Mouse (Mus musculus): ENCODE results near the gene Eva1c. TPM values are rescaled to one million over a fixed set of nuclear protein-coding genes. Genes with fewer than 3 reads are reported as not detected.

Gene Eva1c
- total and polyA plus RNA-seq, 3 experiments: 0.16 TPM; not detected in 2

- peaks cover 37% of the 10 kb centered on the region for H3K27me3 ChIP-seq (ENCODE audit: insufficient read depth, low read length)
- no peak for DNase-seq (ENCODE audit: low spot score)
- no peaks in the 10 kb centered on the region for H3K4me1 ChIP-seq (ENCODE audit: insufficient read depth, low read depth, low read length)
- H3K9me3 ChIP-seq (replicated peaks): peaks cover 8% of the 10 kb centered on the region
- no peaks in the 10 kb centered on the region for H3K36me3 ChIP-seq (replicated peaks)
- no peak for ATAC-seq (ENCODE audit: extremely low read depth, insufficient number of reproducible peaks, low FRiP score, poor library complexity, severe bottlenecking)
- no peak for TF ChIP-seq GATA1 (IDR thresholded peaks at IDR 0.05; ENCODE audit: borderline replicate concordance, low read length)
- no peak for TF ChIP-seq POLR2AphosphoS5 (IDR thresholded peaks at IDR 0.05; ENCODE audit: insufficient replicate concordance, low read depth, low read length)
- TF ChIP-seq TAL1 (conservative IDR thresholded peaks at IDR 0.05; ENCODE audit: low read depth, low read length): no peak
- TF ChIP-seq GATA2 (IDR thresholded peaks at IDR 0.05; ENCODE audit: borderline replicate concordance, low read depth, low read length): no peak
- TF ChIP-seq CTCF (IDR thresholded peaks at IDR 0.05; ENCODE audit: low read depth, low read length): no peak
- H3K4me3 ChIP-seq (ENCODE audit: low read depth, low read length): no peak overlapping the region
Measured at GRCm38 (mm10) chr16:90827498-90827897, 979 bp downstream of the Eva1c start.

- Histone ChIP-seq H3K36me3 (replicated peaks) (no peaks in the 10 kb centered on the region), H3K9me3 (replicated peaks) (peaks cover 8% of the 10 kb centered on the region), H3K4me3 (ENCODE audit: low read depth, low read length) (no peak overlapping the region), H3K27me3 (ENCODE audit: insufficient read depth, low read length) (peaks cover 27% of the 10 kb centered on the region), H3K4me1 (ENCODE audit: insufficient read depth, low read depth, low read length) (no peaks in the 10 kb centered on the region)
- TF ChIP-seq TAL1 (conservative IDR thresholded peaks at IDR 0.05; ENCODE audit: low read depth, low read length) (no peak), GATA2 (IDR thresholded peaks at IDR 0.05; ENCODE audit: borderline replicate concordance, low read depth, low read length) (no peak), POLR2AphosphoS5 (IDR thresholded peaks at IDR 0.05; ENCODE audit: insufficient replicate concordance, low read depth, low read length) (no peak), CTCF (IDR thresholded peaks at IDR 0.05; ENCODE audit: low read depth, low read length) (no peak), GATA1 (IDR thresholded peaks at IDR 0.05; ENCODE audit: borderline replicate concordance, low read length) (no peak)
- no peak for DNase-seq (ENCODE audit: low spot score)
- ATAC-seq (ENCODE audit: extremely low read depth, insufficient number of reproducible peaks, low FRiP score, poor library complexity, severe bottlenecking): no peak
Measured at GRCm38 (mm10) chr16:90829136-90829535, 2.6 kb downstream of the Eva1c start.

DNA sequence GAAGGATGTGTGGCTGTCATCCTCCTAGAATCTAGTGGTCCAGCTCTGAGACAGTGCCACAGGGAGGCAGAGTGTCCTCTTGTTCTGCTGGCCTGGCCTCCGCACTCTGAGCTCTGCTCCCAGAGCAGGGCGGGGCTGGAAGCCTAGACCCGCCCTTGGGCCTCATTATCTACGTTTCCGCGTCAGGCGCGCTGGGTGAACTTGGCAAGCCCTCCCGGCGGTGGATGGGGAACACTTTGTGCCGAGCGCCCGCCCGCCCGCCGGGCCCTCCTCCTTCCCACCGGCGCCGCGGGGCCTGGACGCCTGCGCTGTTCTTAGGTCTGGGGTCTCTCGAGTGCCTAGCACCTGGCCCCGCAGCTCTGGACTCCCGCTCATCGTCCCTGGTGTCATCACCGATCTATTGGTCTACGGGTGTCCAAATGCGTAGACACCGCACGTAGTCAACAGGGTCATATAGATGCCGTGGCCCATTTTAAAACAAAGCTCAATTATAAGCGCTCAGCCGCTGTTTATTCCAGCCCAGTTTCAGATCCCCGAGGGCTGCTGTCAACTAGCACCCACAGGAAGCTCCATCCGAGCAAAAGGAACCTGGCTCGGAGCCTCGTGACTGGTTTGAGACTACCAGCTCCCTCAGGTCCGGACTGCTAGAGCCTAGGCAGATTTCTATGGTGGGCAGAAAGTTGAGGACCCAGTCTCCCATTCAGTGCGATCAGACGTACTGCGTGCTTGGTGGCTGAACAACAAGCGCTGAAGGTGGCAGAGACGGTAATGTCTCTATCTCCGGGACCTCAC is 3.6 kb downstream of the Eva1c start:
- Histone ChIP-seq H3K36me3 (replicated peaks) (no peaks in the 10 kb centered on the region), H3K27me3 (ENCODE audit: insufficient read depth, low read length) (peaks cover 25% of the 10 kb centered on the region), H3K9me3 (replicated peaks) (peaks cover 8% of the 10 kb centered on the region), H3K4me1 (ENCODE audit: insufficient read depth, low read depth, low read length) (no peaks in the 10 kb centered on the region), H3K4me3 (ENCODE audit: low read depth, low read length) (no peak overlapping the region; the same call in 1 of the 2 replicates)
- ATAC-seq (ENCODE audit: extremely low read depth, insufficient number of reproducible peaks, low FRiP score, poor library complexity, severe bottlenecking): no peak
- no peak for DNase-seq (ENCODE audit: low spot score)
- TF ChIP-seq POLR2AphosphoS5 (IDR thresholded peaks at IDR 0.05; ENCODE audit: insufficient replicate concordance, low read depth, low read length): no peak
- TF ChIP-seq GATA1 (IDR thresholded peaks at IDR 0.05; ENCODE audit: borderline replicate concordance, low read length): no peak
- no peak for TF ChIP-seq CTCF (IDR thresholded peaks at IDR 0.05; ENCODE audit: low read depth, low read length)
- TF ChIP-seq TAL1 (conservative IDR thresholded peaks at IDR 0.05; ENCODE audit: low read depth, low read length): no peak
- no peak for TF ChIP-seq GATA2 (IDR thresholded peaks at IDR 0.05; ENCODE audit: borderline replicate concordance, low read depth, low read length)

GRCm38 (mm10) chr16:90830686-90831439 is 4.3 kb downstream of the Eva1c start:
- ATAC-seq (ENCODE audit: extremely low read depth, insufficient number of reproducible peaks, low FRiP score, poor library complexity, severe bottlenecking): no peak

GRCm38 (mm10) chr16:90831676-90832075 is 5.2 kb downstream of the Eva1c start:
- H3K9me3 ChIP-seq (replicated peaks): peaks cover 8% of the 10 kb centered on the region
- H3K4me1 ChIP-seq (ENCODE audit: insufficient read depth, low read depth, low read length): no peaks in the 10 kb centered on the region
- ATAC-seq (ENCODE audit: extremely low read depth, insufficient number of reproducible peaks, low FRiP score, poor library complexity, severe bottlenecking) (no peak), DNase-seq (ENCODE audit: low spot score) (no peak)
- H3K27me3 ChIP-seq (ENCODE audit: insufficient read depth, low read length): peaks cover 29% of the 10 kb centered on the region
- no peak for TF ChIP-seq CTCF (IDR thresholded peaks at IDR 0.05; ENCODE audit: low read depth, low read length)
- no peak for TF ChIP-seq POLR2AphosphoS5 (IDR thresholded peaks at IDR 0.05; ENCODE audit: insufficient replicate concordance, low read depth, low read length)
- TF ChIP-seq GATA1 (IDR thresholded peaks at IDR 0.05; ENCODE audit: borderline replicate concordance, low read length): no peak
- TF ChIP-seq TAL1 (conservative IDR thresholded peaks at IDR 0.05; ENCODE audit: low read depth, low read length): no peak
- no peaks in the 10 kb centered on the region for H3K36me3 ChIP-seq (replicated peaks)
- no peak overlapping the region for H3K4me3 ChIP-seq (ENCODE audit: low read depth, low read length)

More at GRCm38 (mm10) chr16:90830686-90831439, 4.3 kb downstream of the Eva1c start:
- Histone ChIP-seq H3K36me3 (replicated peaks) (no peaks in the 10 kb centered on the region), H3K27me3 (ENCODE audit: insufficient read depth, low read length) (peaks cover 27% of the 10 kb centered on the region; the same call in 1 of the 2 replicates), H3K4me1 (ENCODE audit: insufficient read depth, low read depth, low read length) (no peaks in the 10 kb centered on the region), H3K4me3 (ENCODE audit: low read depth, low read length) (no peak overlapping the region), H3K9me3 (replicated peaks) (peaks cover 8% of the 10 kb centered on the region)
- TF ChIP-seq POLR2AphosphoS5 (IDR thresholded peaks at IDR 0.05; ENCODE audit: insufficient replicate concordance, low read depth, low read length) (no peak), GATA2 (IDR thresholded peaks at IDR 0.05; ENCODE audit: borderline replicate concordance, low read depth, low read length) (no peak), CTCF (IDR thresholded peaks at IDR 0.05; ENCODE audit: low read depth, low read length) (no peak), GATA1 (IDR thresholded peaks at IDR 0.05; ENCODE audit: borderline replicate concordance, low read length) (no peak), TAL1 (conservative IDR thresholded peaks at IDR 0.05; ENCODE audit: low read depth, low read length) (no peak)
- DNase-seq (ENCODE audit: low spot score): no peak

- TF ChIP-seq GATA2 (IDR thresholded peaks at IDR 0.05; ENCODE audit: borderline replicate concordance, low read depth, low read length): no peak
- TF ChIP-seq CTCF (IDR thresholded peaks at IDR 0.05; ENCODE audit: low read depth, low read length): no peak
- no peak for TF ChIP-seq GATA1 (IDR thresholded peaks at IDR 0.05; ENCODE audit: borderline replicate concordance, low read length)
- TF ChIP-seq POLR2AphosphoS5 (IDR thresholded peaks at IDR 0.05; ENCODE audit: insufficient replicate concordance, low read depth, low read length): no peak
- no peak for TF ChIP-seq TAL1 (conservative IDR thresholded peaks at IDR 0.05; ENCODE audit: low read depth, low read length)
- no peak for DNase-seq (ENCODE audit: low spot score)
- H3K4me1 ChIP-seq (ENCODE audit: insufficient read depth, low read depth, low read length): no peaks in the 10 kb centered on the region
- H3K4me3 ChIP-seq (ENCODE audit: low read depth, low read length): no peak overlapping the region
- H3K27me3 ChIP-seq (ENCODE audit: insufficient read depth, low read length): peaks cover 31% of the 10 kb centered on the region
- H3K36me3 ChIP-seq (replicated peaks): no peaks in the 10 kb centered on the region
- ATAC-seq (ENCODE audit: extremely low read depth, insufficient number of reproducible peaks, low FRiP score, poor library complexity, severe bottlenecking): no peak
- H3K9me3 ChIP-seq (replicated peaks): peaks cover 8% of the 10 kb centered on the region
Measured at GRCm38 (mm10) chr16:90832495-90832894, 6.0 kb downstream of the Eva1c start.
